Mouse (Mus musculus): ENCODE measurements at regions not wholly inside any gene's neighbourhood (a gene's known extent, or its start where the extent isn't known, plus 50 kb on each side); places are given as distances from the start of the nearest gene placed in this dataset.

DNA sequence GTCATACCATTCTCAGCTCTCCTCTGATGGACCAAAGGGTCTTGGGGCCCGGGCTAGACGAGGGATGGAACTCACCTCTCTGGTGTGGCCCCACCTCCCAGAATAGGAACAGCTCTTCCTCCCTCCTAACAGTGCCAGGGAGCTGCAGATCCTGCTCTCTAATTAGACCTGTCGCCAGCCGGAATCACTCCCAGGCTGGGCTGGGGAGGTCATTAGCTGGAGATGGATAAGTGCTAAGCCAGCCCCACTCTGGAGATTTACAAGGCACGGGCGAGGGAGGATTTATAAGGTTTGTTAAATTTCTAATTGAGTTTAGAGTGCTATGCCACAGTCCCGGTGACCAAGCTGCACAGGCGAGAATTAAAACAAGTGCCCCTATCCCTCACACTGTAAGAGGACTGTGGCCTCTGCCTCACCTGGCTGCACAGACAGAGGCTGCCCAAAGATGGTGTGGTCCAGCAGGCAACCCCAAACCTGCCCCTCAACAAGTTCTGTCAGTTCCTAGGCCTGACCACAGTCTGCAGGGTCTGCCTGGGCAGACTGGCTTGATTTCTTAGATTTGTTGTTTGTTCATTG lies 63.6 kb upstream of the Csf3r start:
- TF ChIP-seq POLR2A (IDR thresholded peaks at IDR 0.05; ENCODE audit: insufficient read length, low read depth): no peak
- TF ChIP-seq SRF (IDR thresholded peaks at IDR 0.05; ENCODE audit: control insufficient read depth, insufficient read length, low read depth): no peak
- TF ChIP-seq TCF3 (IDR thresholded peaks at IDR 0.05; ENCODE audit: insufficient read length, low read depth): no peak
- no peak for TF ChIP-seq USF1 (IDR thresholded peaks at IDR 0.05; ENCODE audit: low read depth)
- no peak for TF ChIP-seq POLR2AphosphoS2 (IDR thresholded peaks at IDR 0.05; ENCODE audit: insufficient read length, low read depth)
- TF ChIP-seq MAX (IDR thresholded peaks at IDR 0.05; ENCODE audit: low read depth): no peak
- TF ChIP-seq E2F4 (IDR thresholded peaks at IDR 0.05; ENCODE audit: insufficient read depth): no peak
- TF ChIP-seq MYOD1 (IDR thresholded peaks at IDR 0.05; ENCODE audit: control insufficient read depth in 1 of 3, insufficient read length in 2 of 3, low read depth in 2 of 3): no peak
- TF ChIP-seq CEBPB (IDR thresholded peaks at IDR 0.05; ENCODE audit: insufficient read depth, poor library complexity, severe bottlenecking): no peak
- no peak for TF ChIP-seq TCF12 (IDR thresholded peaks at IDR 0.05; ENCODE audit: insufficient read depth, poor library complexity, severe bottlenecking)
- TF ChIP-seq MYOG (IDR thresholded peaks at IDR 0.05; ENCODE audit: control insufficient read depth in 1 of 3, insufficient read depth in 1 of 3, insufficient read length in 2 of 3, low read depth in 2 of 3): no peak
